Mouse (Mus musculus) lung, adult 2 months (tissue): Measurements from ENCODE around the gene Ddx49.

Source experiments
- CTCF ChIP-seq: fragments of 200-500 bp; IDR thresholded peaks from 2 replicates; pipeline ENCODE4 v1.5.1; 2011; ENCODE audit warnings: mild to moderate bottlenecking, low read length, control low read depth; ENCODE audit not compliant: insufficient read depth
- POLR2A ChIP-seq: fragments of 200-500 bp; IDR thresholded peaks from 2 replicates; pipeline ENCODE4 v1.6.1; 2011; ENCODE audit warnings: low read depth, mild to moderate bottlenecking, control low read depth, low read length, borderline replicate concordance; ENCODE audit errors: extremely low read depth

- TF ChIP-seq CTCF (no peak), POLR2A (no peak)
These were observed 40.8 kb upstream of the Ddx49 start for GRCm38 (mm10) chr8:70343076-70343475.
